Mouse (Mus musculus) E14TG2a.4 (cell line): ENCODE measurements around the gene Acpp.
"Not testable (repeated sequence)": the region's sequence is repeated elsewhere in the genome, so short reads cannot be mapped to it uniquely, and the experiment has no call there.

Source experiments
- H3K27me3 ChIP-seq: 2 replicates; pipeline ENCODE4 v1.6.1; 2014; ENCODE audit warnings: low read length, control low read depth; ENCODE audit not compliant: insufficient read depth
- H3K36me3 ChIP-seq: 2 replicates; pipeline ENCODE4 v1.6.1; 2014; ENCODE audit warnings: low read length, control low read depth; ENCODE audit not compliant: insufficient read depth
- H3K4me1 ChIP-seq: replicated peaks from 2 replicates; pipeline ENCODE4 v1.6.1; 2014; ENCODE audit warnings: low read depth, low read length, control low read depth
- H3K4me3 ChIP-seq: replicated peaks from 2 replicates; pipeline ENCODE4 v1.5.1; 2014; ENCODE audit warnings: mild to moderate bottlenecking, low read length
- H3K9me3 ChIP-seq: 2 replicates; pipeline ENCODE4 v1.6.1; 2014; ENCODE audit warnings: low read length, control low read depth
- CTCF ChIP-seq: conservative IDR thresholded peaks from 2 replicates; pipeline ENCODE4 v1.5.1; 2014; ENCODE audit warnings: low read length
- NANOG ChIP-seq: IDR thresholded peaks from 2 replicates; pipeline ENCODE4 v1.6.1; 2014; ENCODE audit warnings: borderline replicate concordance, low read length, mixed read lengths
- POU5F1 ChIP-seq: IDR thresholded peaks from 2 replicates; pipeline ENCODE4 v1.6.1; 2014; ENCODE audit warnings: low read length, borderline replicate concordance

Gene Acpp

GRCm38 (mm10) chr9:104337183-104337931 is at the start of gene Acpp:
Gene Acpp, minus strand, starts transcription at chr9:104337748.
- H3K27me3 ChIP-seq: peaks cover 22% of the 10 kb centered on the region
- peak within 1 kb of the TSS; percentile 61 for H3K4me3 ChIP-seq
- H3K4me1 ChIP-seq: peaks cover 29% of the 10 kb centered on the region
- no peak for TF ChIP-seq NANOG
- no peak for TF ChIP-seq CTCF
- no peak for TF ChIP-seq POU5F1
- H3K36me3 ChIP-seq: no peaks in the 10 kb centered on the region
- H3K9me3 ChIP-seq: no peaks in the 10 kb centered on the region

GRCm38 (mm10) chr9:104382571-104383170 is 45.1 kb upstream of the Acpp start:
- H3K9me3 ChIP-seq: peaks cover 5% of the 10 kb centered on the region; the same call in 1 of the 2 replicates
- TF ChIP-seq POU5F1: no peak
- TF ChIP-seq CTCF: no peak
- TF ChIP-seq NANOG: no peak
- no peak overlapping the region for H3K4me3 ChIP-seq
- H3K36me3 ChIP-seq: no peaks in the 10 kb centered on the region
- no peaks in the 10 kb centered on the region for H3K27me3 ChIP-seq
- H3K4me1 ChIP-seq: no peaks in the 10 kb centered on the region

GRCm38 (mm10) chr9:104379532-104380162 is 42.1 kb upstream of the Acpp start:
- Histone ChIP-seq H3K9me3 (peaks cover 5% of the 10 kb centered on the region; the same call in 1 of the 2 replicates), H3K4me3 (no peak overlapping the region), H3K36me3 (no peaks in the 10 kb centered on the region), H3K4me1 (no peaks in the 10 kb centered on the region), H3K27me3 (no peaks in the 10 kb centered on the region)
- no peak for TF ChIP-seq POU5F1
- peak; percentile 57 for TF ChIP-seq CTCF

- Histone ChIP-seq H3K4me3 (no peak overlapping the region), H3K9me3 (no peaks in the 10 kb centered on the region), H3K36me3 (no peaks in the 10 kb centered on the region), H3K27me3 (no peaks in the 10 kb centered on the region), H3K4me1 (peaks cover 10% of the 10 kb centered on the region)
- TF ChIP-seq NANOG (no peak), CTCF (no peak), POU5F1 (no peak)
Measured at GRCm38 (mm10) chr9:104375573-104375972, 38.0 kb upstream of the Acpp start.

- Histone ChIP-seq H3K4me3 (no peak overlapping the region), H3K9me3 (no peaks in the 10 kb centered on the region), H3K27me3 (no peaks in the 10 kb centered on the region), H3K36me3 (no peaks in the 10 kb centered on the region), H3K4me1 (peaks cover 10% of the 10 kb centered on the region)
- TF ChIP-seq NANOG: no peak
- peak; percentile 32 for TF ChIP-seq CTCF
Measured at GRCm38 (mm10) chr9:104373253-104373652, 35.7 kb upstream of the Acpp start.

- Histone ChIP-seq H3K36me3 (no peaks in the 10 kb centered on the region), H3K27me3 (no peaks in the 10 kb centered on the region), H3K9me3 (peaks cover 6% of the 10 kb centered on the region), H3K4me1 (peaks cover 16% of the 10 kb centered on the region), H3K4me3 (no peak overlapping the region)
- TF ChIP-seq POU5F1 (no peak), CTCF (peak; percentile 60)
Measured at GRCm38 (mm10) chr9:104366983-104367382, 29.4 kb upstream of the Acpp start.

- peaks cover 22% of the 10 kb centered on the region for H3K4me1 ChIP-seq
- H3K27me3 ChIP-seq, H3K36me3 ChIP-seq, H3K9me3 ChIP-seq, H3K4me3 ChIP-seq: not testable (repeated sequence)
Measured at GRCm38 (mm10) chr9:104361951-104362350, 24.4 kb upstream of the Acpp start.

GRCm38 (mm10) chr9:104361073-104361891 is 23.7 kb upstream of the Acpp start:
- peaks cover 6% of the 10 kb centered on the region for H3K9me3 ChIP-seq
- H3K27me3 ChIP-seq: no peaks in the 10 kb centered on the region
- peaks cover 19% of the 10 kb centered on the region for H3K4me1 ChIP-seq
- TF ChIP-seq POU5F1: no peak
- TF ChIP-seq NANOG: no peak
- no peak for TF ChIP-seq CTCF
- no peaks in the 10 kb centered on the region for H3K36me3 ChIP-seq
- peak overlapping the region; percentile 23; the same call in 1 of the 2 replicates for H3K4me3 ChIP-seq
